Mouse (Mus musculus): ENCODE data around the gene Kctd5. TPM values are rescaled to one million over a fixed set of nuclear protein-coding genes. Genes with fewer than 3 reads are reported as not detected.

Gene Kctd5
- polyA plus RNA-seq, 1 experiment from 2014 or later, result 47.6 TPM

DNA sequence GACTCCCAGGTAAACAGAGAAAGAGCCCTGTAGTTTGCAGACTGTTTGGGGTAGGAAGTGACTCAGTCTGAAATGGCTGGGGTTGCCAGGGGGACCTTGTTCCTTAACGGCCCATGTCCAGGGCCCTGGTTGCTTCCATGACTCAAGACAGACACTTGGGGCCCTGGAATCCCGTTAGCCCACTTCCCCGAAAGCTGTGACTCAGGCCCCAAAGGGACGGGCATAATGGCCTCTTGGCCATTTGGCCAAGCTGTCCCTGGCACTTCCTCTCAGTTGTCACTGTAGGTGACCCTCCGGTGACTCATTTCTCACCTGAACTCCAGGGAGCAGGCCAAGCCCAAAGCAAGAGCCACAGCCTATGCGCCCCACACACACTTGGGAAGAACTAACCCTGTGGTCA lies 74.9 kb downstream of the Kctd5 start:
- H3K36me3 ChIP-seq (ENCODE audit: insufficient read depth, low read length), result no peaks in the 10 kb centered on the region
- no peak for DNase-seq (ENCODE audit: low spot score)
- no peak overlapping the region for H3K9ac ChIP-seq (ENCODE audit: low read depth, low read length)
- no peak for TF ChIP-seq CTCF (IDR thresholded peaks at IDR 0.05; ENCODE audit: low read depth)
- H3K27ac ChIP-seq, result no peak overlapping the region
- no peaks in the 10 kb centered on the region for H3K4me1 ChIP-seq (replicated peaks; ENCODE audit: insufficient read depth, low read length)
- no peaks in the 10 kb centered on the region for H3K27me3 ChIP-seq (ENCODE audit: insufficient read depth, low read length)
- no peaks in the 10 kb centered on the region for H3K9me3 ChIP-seq (replicated peaks; ENCODE audit: low read length)
- no peak overlapping the region for H3K4me3 ChIP-seq (replicated peaks; ENCODE audit: low read depth, low read length)
- no peak overlapping the region for H3K4me2 ChIP-seq (ENCODE audit: low read length)
- ATAC-seq (replicated peaks; ENCODE audit: low FRiP score, low read depth), result no peak
- WGBS, result 29% methylated on average over 6 of the region's 6 CpGs

GRCm38 (mm10) chr17:23997901-23998300 lies 75.4 kb downstream of the Kctd5 start, which contains the start of gene Prss22:
Gene Prss22, minus strand, starts transcription at chr17:23998100.
- DNase-seq (ENCODE audit: low spot score) (no peak), ATAC-seq (replicated peaks; ENCODE audit: low FRiP score, low read depth) (no peak)
- TF ChIP-seq CTCF (IDR thresholded peaks at IDR 0.05; ENCODE audit: low read depth), result no peak
- Histone ChIP-seq H3K4me1 (replicated peaks; ENCODE audit: insufficient read depth, low read length) (no peaks in the 10 kb centered on the region), H3K27me3 (ENCODE audit: insufficient read depth, low read length) (no peaks in the 10 kb centered on the region), H3K27ac (no peak within 1 kb of the TSS), H3K9me3 (replicated peaks; ENCODE audit: low read length) (no peaks in the 10 kb centered on the region), H3K36me3 (ENCODE audit: insufficient read depth, low read length) (no peaks in the 10 kb centered on the region), H3K4me3 (replicated peaks; ENCODE audit: low read depth, low read length) (no peak within 1 kb of the TSS), H3K4me2 (ENCODE audit: low read length) (no peak within 1 kb of the TSS), H3K9ac (ENCODE audit: low read depth, low read length) (no peak within 1 kb of the TSS)
- 63% methylated on average over 2 of the region's 2 CpGs for WGBS

Small RNAs within 50 kb of the gene (microRNA-seq; reads per million reads assigned to microRNA genes)
- gene Gm27700, result not detected

Other genes starting within 250 kb of the Kctd5 start
- 1,058 and 1,143 TPM in 2 replicates for gene Elob, start 244.3 kb downstream of the Kctd5 start, polyA plus RNA-seq (2015; fragmentation: Nextera tagmentation; extraction: Ambion mirVana)
- 0.11 TPM in 1 of 2 replicates, not detected in the other for gene Prss33, start 237.4 kb downstream of the Kctd5 start, polyA plus RNA-seq (2015; fragmentation: Nextera tagmentation; extraction: Ambion mirVana)
- gene Prss32, start 229.6 kb downstream of the Kctd5 start, polyA plus RNA-seq (2015; fragmentation: Nextera tagmentation; extraction: Ambion mirVana), result not detected in 2 replicates
- gene Prss41, start 229.3 kb downstream of the Kctd5 start, polyA plus RNA-seq (2015; fragmentation: Nextera tagmentation; extraction: Ambion mirVana), result 2.8 and 3.1 TPM in 2 replicates
- not detected in 2 replicates for gene Prss21, start 205.4 kb downstream of the Kctd5 start, polyA plus RNA-seq (2015; fragmentation: Nextera tagmentation; extraction: Ambion mirVana)
- not detected in 2 replicates for gene Dcpp1, start 192.6 kb downstream of the Kctd5 start, polyA plus RNA-seq (2015; fragmentation: Nextera tagmentation; extraction: Ambion mirVana)
- gene Dcpp2, start 192.6 kb downstream of the Kctd5 start, polyA plus RNA-seq (2015; fragmentation: Nextera tagmentation; extraction: Ambion mirVana), result not detected in 2 replicates
- gene Dcpp3, start 156.0 kb downstream of the Kctd5 start, polyA plus RNA-seq (2015; fragmentation: Nextera tagmentation; extraction: Ambion mirVana), result not detected in 2 replicates
- gene Sbp, start 131.8 kb downstream of the Kctd5 start, polyA plus RNA-seq (2015; fragmentation: Nextera tagmentation; extraction: Ambion mirVana), result not detected in 2 replicates
- not detected in 2 replicates for gene Sbpl, start 118.2 kb downstream of the Kctd5 start, polyA plus RNA-seq (2015; fragmentation: Nextera tagmentation; extraction: Ambion mirVana)
- gene Prss30, start 92.9 kb downstream of the Kctd5 start, polyA plus RNA-seq (2015; fragmentation: Nextera tagmentation; extraction: Ambion mirVana), result 0.18 and 0.25 TPM in 2 replicates
- 0.43 and 0.72 TPM in 2 replicates for gene Prss22, start 75.4 kb downstream of the Kctd5 start, polyA plus RNA-seq (2015; fragmentation: Nextera tagmentation; extraction: Ambion mirVana)
- 0.68 and 0.78 TPM in 2 replicates for gene Prss27, start 35.3 kb downstream of the Kctd5 start, polyA plus RNA-seq (2015; fragmentation: Nextera tagmentation; extraction: Ambion mirVana)
- 28.7 and 29.4 TPM in 2 replicates for gene Pdpk1, start 77.4 kb upstream of the Kctd5 start, polyA plus RNA-seq (2015; fragmentation: Nextera tagmentation; extraction: Ambion mirVana)
- 47.9 and 52.5 TPM in 2 replicates for gene Amdhd2, start 90.3 kb upstream of the Kctd5 start, polyA plus RNA-seq (2015; fragmentation: Nextera tagmentation; extraction: Ambion mirVana)
- gene Atp6v0c, start 96.2 kb upstream of the Kctd5 start, polyA plus RNA-seq (2015; fragmentation: Nextera tagmentation; extraction: Ambion mirVana), result 974 and 1,011 TPM in 2 replicates
- gene Tbc1d24, start 132.1 kb upstream of the Kctd5 start, polyA plus RNA-seq (2015; fragmentation: Nextera tagmentation; extraction: Ambion mirVana), result 2.3 and 2.5 TPM in 2 replicates
- gene Ntn3, start 136.0 kb upstream of the Kctd5 start, polyA plus RNA-seq (2015; fragmentation: Nextera tagmentation; extraction: Ambion mirVana), result 2.7 and 4.0 TPM in 2 replicates
- 6.1 and 6.7 TPM in 2 replicates for gene Tedc2, start 147.4 kb upstream of the Kctd5 start, polyA plus RNA-seq (2015; fragmentation: Nextera tagmentation; extraction: Ambion mirVana)
- gene Ccnf, start 178.0 kb upstream of the Kctd5 start, polyA plus RNA-seq (2015; fragmentation: Nextera tagmentation; extraction: Ambion mirVana), result 18.3 and 23.2 TPM in 2 replicates